Comparison of ENCODE assay signal across 10 mouse cellular contexts in genomic region chr5:25734318-25734717, GRCm38 (mm10). TPM values are rescaled to one million over a fixed set of nuclear protein-coding genes. Genes with fewer than 3 reads are reported as not detected.
DNase-seq lines count a peak whose midpoint lies in the region; ATAC-seq and TF ChIP-seq lines count a peak whose summit lies in the region.
"Had no signal": no experiment of that assay in that cellular context is flagged by ENCODE, and none has a peak within 500 bp of the region (broad histone marks: within the 10 kb centered on the region; RNA-seq: fewer than 3 reads in every experiment).

No protein-coding gene starts in this region.

- TF ChIP-seq POLR2A in ES-Bruce4 (IDR thresholded peaks at IDR 0.05; ENCODE audit: insufficient read depth, low read length) = no peak

- no peaks in the 10 kb centered on the region for H3K9me3 ChIP-seq in hindbrain, embryonic 11.5 days (ENCODE audit: control insufficient read depth, low read length)
- no peaks in the 10 kb centered on the region for H3K9me3 ChIP-seq in hindbrain, embryonic 12.5 days (replicated peaks)
- no peaks in the 10 kb centered on the region for H3K9me3 ChIP-seq in ES-Bruce4 (replicated peaks; ENCODE audit: control insufficient read depth, insufficient read depth, low read length, poor library complexity, severe bottlenecking)
- H3K9me3 ChIP-seq in hindbrain, postnatal 0 days (ENCODE audit: low read length) = no peaks in the 10 kb centered on the region
- H3K9me3 ChIP-seq in forebrain, embryonic 12.5 days = no peaks in the 10 kb centered on the region
- H3K9me3 ChIP-seq: embryonic facial prominence, embryonic 15.5 days; limb, embryonic 13.5 days had no signal

- 34% methylated on average over 1 of the region's 1 CpGs for WGBS in hindbrain, embryonic 11.5 days
- WGBS in hindbrain, embryonic 12.5 days = 8% methylated on average over 1 of the region's 1 CpGs
- WGBS in hindbrain, postnatal 0 days = 15% methylated on average over 1 of the region's 1 CpGs
- 21% methylated on average over 1 of the region's 1 CpGs for WGBS in forebrain, embryonic 12.5 days

- no peak overlapping the region for H3K4me3 ChIP-seq in hindbrain, embryonic 11.5 days (ENCODE audit: low read depth, low read length)
- no peak overlapping the region for H3K4me3 ChIP-seq in hindbrain, embryonic 12.5 days
- no peak overlapping the region for H3K4me3 ChIP-seq in ES-Bruce4 (ENCODE audit: low read depth, low read length)
- no peak overlapping the region for H3K4me3 ChIP-seq in hindbrain, postnatal 0 days (ENCODE audit: low read length)
- no peak overlapping the region for H3K4me3 ChIP-seq in forebrain, embryonic 12.5 days (replicated peaks)
- H3K4me3 ChIP-seq: embryonic facial prominence, embryonic 15.5 days; limb, embryonic 13.5 days had no signal

- no peaks in the 10 kb centered on the region for H3K36me3 ChIP-seq in hindbrain, embryonic 11.5 days (ENCODE audit: control insufficient read depth, insufficient read depth, low read length)
- no peaks in the 10 kb centered on the region for H3K36me3 ChIP-seq in hindbrain, embryonic 12.5 days
- H3K36me3 ChIP-seq in ES-Bruce4 (ENCODE audit: control insufficient read depth, insufficient read depth, low read length, poor library complexity, severe bottlenecking) = no peaks in the 10 kb centered on the region
- H3K36me3 ChIP-seq in hindbrain, postnatal 0 days (ENCODE audit: insufficient read depth, low read length) = no peaks in the 10 kb centered on the region
- no peaks in the 10 kb centered on the region for H3K36me3 ChIP-seq in forebrain, embryonic 12.5 days (replicated peaks)
- H3K36me3 ChIP-seq: embryonic facial prominence, embryonic 15.5 days; limb, embryonic 13.5 days had no signal

- no peak overlapping the region for H3K4me2 ChIP-seq in hindbrain, embryonic 11.5 days (replicated peaks; ENCODE audit: low read depth, low read length)
- no peak overlapping the region for H3K4me2 ChIP-seq in hindbrain, embryonic 12.5 days (replicated peaks)
- H3K4me2 ChIP-seq in hindbrain, postnatal 0 days (ENCODE audit: low read depth, low read length) = no peak overlapping the region
- H3K4me2 ChIP-seq in forebrain, embryonic 12.5 days = no peak overlapping the region
- H3K4me2 ChIP-seq: embryonic facial prominence, embryonic 15.5 days; limb, embryonic 13.5 days had no signal

- DNase-seq in hindbrain, embryonic 11.5 days (ENCODE audit: low spot score) = peak; percentile 56
- peak; percentile 64 for DNase-seq in 3T3-L1 (ENCODE audit: low read depth, low spot score)
- DNase-seq in cerebellum, adult 8-10 months = peak; percentile 62
- peak; percentile 58 for DNase-seq in hindbrain, postnatal 0 days (ENCODE audit: low spot score)
- DNase-seq in lung, postnatal 36 days = peak; percentile 56

- no peaks in the 10 kb centered on the region for H3K4me1 ChIP-seq in hindbrain, embryonic 11.5 days (replicated peaks; ENCODE audit: control insufficient read depth, insufficient read depth, low read length)
- no peaks in the 10 kb centered on the region for H3K4me1 ChIP-seq in hindbrain, embryonic 12.5 days
- H3K4me1 ChIP-seq in ES-Bruce4 (ENCODE audit: control insufficient read depth, insufficient read depth, low read length) = no peaks in the 10 kb centered on the region
- no peaks in the 10 kb centered on the region for H3K4me1 ChIP-seq in hindbrain, postnatal 0 days (ENCODE audit: insufficient read depth, low read length)
- no peaks in the 10 kb centered on the region for H3K4me1 ChIP-seq in forebrain, embryonic 12.5 days
- H3K4me1 ChIP-seq: embryonic facial prominence, embryonic 15.5 days; limb, embryonic 13.5 days had no signal

- no peak for ATAC-seq in hindbrain, embryonic 11.5 days (ENCODE audit: low FRiP score)
- ATAC-seq in hindbrain, embryonic 12.5 days (ENCODE audit: low FRiP score) = no peak
- ATAC-seq in hindbrain, postnatal 0 days = no peak
- no peak for ATAC-seq in forebrain, embryonic 12.5 days (ENCODE audit: low FRiP score)

- H3K9ac ChIP-seq in hindbrain, embryonic 11.5 days (ENCODE audit: low read depth, low read length) = no peak overlapping the region
- no peak overlapping the region for H3K9ac ChIP-seq in hindbrain, embryonic 12.5 days
- H3K9ac ChIP-seq in ES-Bruce4 (ENCODE audit: low read depth, poor library complexity, severe bottlenecking) = no peak overlapping the region
- no peak overlapping the region for H3K9ac ChIP-seq in hindbrain, postnatal 0 days (replicated peaks; ENCODE audit: low read length)
- H3K9ac ChIP-seq in forebrain, embryonic 12.5 days = no peak overlapping the region
- H3K9ac ChIP-seq: embryonic facial prominence, embryonic 15.5 days; limb, embryonic 13.5 days had no signal

- H3K27ac ChIP-seq in hindbrain, embryonic 11.5 days (ENCODE audit: low read depth, low read length) = no peak overlapping the region
- no peak overlapping the region for H3K27ac ChIP-seq in hindbrain, embryonic 12.5 days
- no peak overlapping the region for H3K27ac ChIP-seq in ES-Bruce4 (ENCODE audit: insufficient read depth, low read length)
- no peak overlapping the region for H3K27ac ChIP-seq in hindbrain, postnatal 0 days
- no peak overlapping the region for H3K27ac ChIP-seq in forebrain, embryonic 12.5 days
- H3K27ac ChIP-seq: embryonic facial prominence, embryonic 15.5 days; limb, embryonic 13.5 days had no signal

- TF ChIP-seq EP300 in ES-Bruce4 (IDR thresholded peaks at IDR 0.05; ENCODE audit: insufficient read depth, low read depth, low read length) = no peak

- peak; percentile 67 for TF ChIP-seq CTCF in ES-Bruce4 (IDR thresholded peaks at IDR 0.05; ENCODE audit: low read depth, low read length)
- TF ChIP-seq CTCF in hindbrain, postnatal 0 days (IDR thresholded peaks at IDR 0.05; ENCODE audit: low read depth) = peak; percentile 68

- no peaks in the 10 kb centered on the region for H3K27me3 ChIP-seq in hindbrain, embryonic 11.5 days (ENCODE audit: control insufficient read depth, insufficient read depth, low read length)
- H3K27me3 ChIP-seq in hindbrain, embryonic 12.5 days = no peaks in the 10 kb centered on the region
- no peaks in the 10 kb centered on the region for H3K27me3 ChIP-seq in ES-Bruce4 (ENCODE audit: control insufficient read depth, insufficient read depth, low read length, poor library complexity, severe bottlenecking)
- H3K27me3 ChIP-seq in hindbrain, postnatal 0 days (ENCODE audit: insufficient read depth, low read length) = no peaks in the 10 kb centered on the region
- no peaks in the 10 kb centered on the region for H3K27me3 ChIP-seq in forebrain, embryonic 12.5 days
- H3K27me3 ChIP-seq: embryonic facial prominence, embryonic 15.5 days; limb, embryonic 13.5 days had no signal

RNA-seq across cellular contexts. Expression of gene Actr3b, which starts 25.5 kb away (rescaled TPM):
- polyA plus RNA-seq in hindbrain, embryonic 11.5 days (2014; fragmentation: Nextera tagmentation; extraction: Ambion mirVana) = 8.0 and 9.9 TPM in 2 replicates
- polyA plus RNA-seq in hindbrain, embryonic 12.5 days (2016; fragmentation: Nextera tagmentation; extraction: Ambion mirVana) = 9.4 and 10.0 TPM in 2 replicates
- polyA plus RNA-seq in ES-Bruce4 (2011; ENCODE audit: insufficient read depth, insufficient read length, low read depth, missing spikeins) = 10.6 and 10.8 TPM in 2 replicates
- 18.8 and 25.7 TPM in 2 replicates for total RNA-seq in hindbrain, postnatal 0 days (2014; rRNA removed)
- 53.6 and 58.1 TPM in 2 replicates for polyA plus RNA-seq in hindbrain, postnatal 0 days (2015; fragmentation: Nextera tagmentation; extraction: Ambion mirVana)
- polyA plus RNA-seq in forebrain, embryonic 12.5 days (2016; fragmentation: Nextera tagmentation; extraction: Ambion mirVana) = 19.5 and 20.2 TPM in 2 replicates

RNA-seq across cellular contexts. Expression of gene Xrcc2, which starts 28.7 kb away (rescaled TPM):
- polyA plus RNA-seq in hindbrain, embryonic 11.5 days (2014; fragmentation: Nextera tagmentation; extraction: Ambion mirVana) = 7.9 and 10.2 TPM in 2 replicates
- polyA plus RNA-seq in hindbrain, embryonic 12.5 days (2016; fragmentation: Nextera tagmentation; extraction: Ambion mirVana) = 8.0 and 9.5 TPM in 2 replicates
- polyA plus RNA-seq in ES-Bruce4 (2011; ENCODE audit: insufficient read depth, insufficient read length, low read depth, missing spikeins) = 19.0 and 22.1 TPM in 2 replicates
- 13.4 and 23.2 TPM in 2 replicates for total RNA-seq in hindbrain, postnatal 0 days (2014; rRNA removed)
- 5.5 and 5.7 TPM in 2 replicates for polyA plus RNA-seq in hindbrain, postnatal 0 days (2015; fragmentation: Nextera tagmentation; extraction: Ambion mirVana)
- 14.0 and 18.1 TPM in 2 replicates for polyA plus RNA-seq in forebrain, embryonic 12.5 days (2016; fragmentation: Nextera tagmentation; extraction: Ambion mirVana)
